Mouse (Mus musculus) layer of hippocampus, postnatal 25 days (tissue): ENCODE data around the gene Manba. TPM values are rescaled to one million over a fixed set of nuclear protein-coding genes. Genes with fewer than 3 reads are reported as not detected.

ENCODE experiments used
- DNase-seq, 2 experiments: peaks; one replicate each; pipeline ENCODE4 v3.0.0; 2022; ENCODE audit warnings: mixed read lengths in 2 of 2, low spot score in 1 of 2; ENCODE audit errors: extremely low spot score in 1 of 2
- total RNA-seq, 2 experiments: library from RNA; stranded (reverse); gene quantifications; 2 replicates each; pipeline ENCODE4 v1.2.3; 2021

The Manba gene
- total RNA-seq, 2 experiments from 2014 or later = 6.0 to 7.4 TPM

GRCm38 (mm10) chr3:135607660-135608473, 122.5 kb downstream of the Manba start:
- DNase-seq = no peak

DNA sequence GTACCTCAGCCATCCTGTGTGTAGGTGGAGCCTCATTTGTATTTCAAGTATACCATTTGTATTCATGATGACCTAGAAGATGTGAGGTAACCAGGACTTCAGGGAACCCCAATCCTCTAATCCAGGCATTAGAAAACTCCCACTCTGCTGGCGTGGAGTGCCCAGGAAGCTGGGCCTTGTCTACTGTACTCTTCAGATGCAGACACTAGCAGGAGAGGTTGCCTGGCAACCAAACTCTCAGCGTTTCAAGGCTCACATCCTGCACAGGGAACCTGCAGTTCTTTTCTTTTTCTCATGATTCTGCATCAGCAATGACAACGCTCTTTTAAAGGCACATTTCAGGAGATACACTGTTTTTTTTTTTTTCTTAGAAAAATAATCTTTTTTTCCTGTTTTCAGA, 124.8 kb downstream of the Manba start:
- DNase-seq = no peak

DNA sequence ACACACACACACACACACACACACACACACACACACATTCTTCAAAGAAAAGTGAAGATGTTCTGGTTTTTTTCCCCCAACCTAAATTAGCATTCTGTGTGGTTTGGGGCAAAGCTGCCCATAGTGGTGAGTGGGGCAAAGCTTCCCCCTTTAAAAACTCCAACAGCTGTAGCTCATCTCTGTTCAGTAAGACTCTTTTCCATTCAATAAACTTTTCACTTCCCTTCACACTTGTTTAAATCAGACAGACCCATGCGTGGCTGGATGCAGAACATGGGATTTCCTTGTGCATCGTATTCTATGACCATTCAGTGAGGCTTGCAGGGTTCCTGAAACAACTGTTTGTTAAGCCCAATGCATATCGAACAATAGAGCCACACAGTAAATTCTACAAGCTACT, 129.0 kb downstream of the Manba start:
- no peak for DNase-seq

GRCm38 (mm10) chr3:135616730-135617129, 131.3 kb downstream of the Manba start:
- no peak for DNase-seq

Other genes with a start within 250 kb of the Manba start
- gene Bdh2, start 204.4 kb upstream of the Manba start, total RNA-seq = 1 to 10 TPM; 4.3 to 4.8 TPM
- gene Slc9b2, start 177.9 kb upstream of the Manba start, total RNA-seq = 1 to 10 TPM; 2.2 to 2.3 TPM
- gene Slc9b1, start 137.6 kb upstream of the Manba start, total RNA-seq = under 1 TPM; 0.23 to 0.44 TPM
- gene Cisd2, start 61.7 kb upstream of the Manba start, total RNA-seq = 10 to 100 TPM; 33.0 to 38.1 TPM
- 100 to 1,000 TPM; 229 to 240 TPM for gene Ube2d3, start 47.5 kb upstream of the Manba start, total RNA-seq
- 10 to 100 TPM; 20.5 to 25.2 TPM for gene Nfkb1, start 205.9 kb downstream of the Manba start, total RNA-seq